Mouse (Mus musculus) ES-E14 (cell line): ENCODE data around the gene Cpne4. TPM values are rescaled to one million over a fixed set of nuclear protein-coding genes. Genes with fewer than 3 reads are reported as not detected.

Source experiments
- DNase-seq: peaks from one replicate; pipeline ENCODE4 v3.0.0-alpha.2; 2013; ENCODE audit warnings: low read depth, low spot score
- H3K27ac ChIP-seq: 2 replicates; pipeline ENCODE4 v1.5.1; 2012; ENCODE audit warnings: low read depth, mild to moderate bottlenecking, low read length, moderate library complexity, mixed read lengths; ENCODE audit not compliant: poor library complexity, insufficient read depth, severe bottlenecking
- H3K36me3 ChIP-seq: 2 replicates; pipeline ENCODE4 v1.6.1; 2012; ENCODE audit warnings: mild to moderate bottlenecking, low read length, moderate library complexity, mixed read lengths; ENCODE audit not compliant: control insufficient read depth, poor library complexity, insufficient read depth, severe bottlenecking
- H3K4me1 ChIP-seq, 2 experiments: fragments of 150-350 bp in 1 of 2; sonication (generic) in 1 of 2; 2 replicates each; pipeline ENCODE4 v1.6.1; 2012; ENCODE audit warnings: low read length in 2 of 2, mild to moderate bottlenecking in 1 of 2, mixed read lengths in 1 of 2; ENCODE audit not compliant: control insufficient read depth in 2 of 2, insufficient read depth in 2 of 2, poor library complexity in 1 of 2
- H3K4me3 ChIP-seq, 2 experiments: fragments of 150-350 bp in 1 of 2; sonication (generic) in 1 of 2; 2 replicates each; pipeline ENCODE4 v1.5.1; 2012; ENCODE audit warnings: low read length in 2 of 2, low read depth in 1 of 2, mild to moderate bottlenecking in 1 of 2, mixed read lengths in 1 of 2; ENCODE audit not compliant: insufficient read depth in 1 of 2, poor library complexity in 1 of 2, severe bottlenecking in 1 of 2
- H3K9ac ChIP-seq: 2 replicates; pipeline ENCODE4 v1.6.1; 2012; ENCODE audit warnings: low read depth, mild to moderate bottlenecking, low read length, mixed read lengths; ENCODE audit not compliant: poor library complexity, insufficient read depth, severe bottlenecking
- H3K9me3 ChIP-seq: fragments of 150-350 bp; sonication (generic); 2 replicates; pipeline ENCODE4 v1.6.1; 2012; ENCODE audit warnings: low read depth, mild to moderate bottlenecking, low read length; ENCODE audit not compliant: control insufficient read depth, insufficient read depth
- CHD2 ChIP-seq: IDR thresholded peaks from 2 replicates; pipeline ENCODE4 v1.6.1; 2014; ENCODE audit warnings: mild to moderate bottlenecking, low read depth, low read length, inconsistent platforms
- HCFC1 ChIP-seq: IDR thresholded peaks from 2 replicates; pipeline ENCODE4 v1.6.1; 2012; ENCODE audit warnings: low read length, inconsistent platforms, borderline replicate concordance; ENCODE audit not compliant: insufficient read depth
- MAFK ChIP-seq: IDR thresholded peaks from 2 replicates; pipeline ENCODE4 v1.6.1; 2014; ENCODE audit warnings: mild to moderate bottlenecking, low read depth, low read length, inconsistent platforms; ENCODE audit not compliant: insufficient read depth
- ZC3H11A ChIP-seq: IDR thresholded peaks from 2 replicates; pipeline ENCODE4 v1.6.1; 2012; ENCODE audit warnings: low read depth, mild to moderate bottlenecking, inconsistent platforms, low read length, borderline replicate concordance
- ZNF384 ChIP-seq: IDR thresholded peaks from 2 replicates; pipeline ENCODE4 v1.6.1; 2012; ENCODE audit warnings: low read depth, low read length, inconsistent platforms
- in situ Hi-C, 2 experiments: fragments of 600-800 bp; cut with MboI; formaldehyde crosslinking; loops; one replicate each; pipeline ENCODE4 v1.15.1; 2025; ENCODE audit warnings: low sequenced_read_pairs in 2 of 2, inconsistent platforms in 1 of 2; ENCODE audit not compliant: unreplicated experiment in 2 of 2
- total RNA-seq: library from RNA; depleted of rRNA; stranded (reverse); fragments of 300-350 nt; gene quantifications from 2 replicates; pipeline ENCODE4 v1.2.3, GENCODE M21; 2012

Gene Cpne4
- total RNA-seq, 1 experiment = 0.13 TPM

- no peak overlapping the region for H3K9ac ChIP-seq
- H3K9me3 ChIP-seq = no peaks in the 10 kb centered on the region
- TF ChIP-seq CHD2 (no peak), MAFK (no peak), ZNF384 (no peak), ZC3H11A (no peak), HCFC1 (no peak)
- in situ Hi-C loops = no loop called here
- DNase-seq = peak; percentile 24
- H3K4me1 ChIP-seq = no peaks in the 10 kb centered on the region
- no peak overlapping the region for H3K27ac ChIP-seq
- no peak overlapping the region for H3K4me3 ChIP-seq
- H3K36me3 ChIP-seq = no peaks in the 10 kb centered on the region
Measured at GRCm38 (mm10) chr9:104922051-104922450, 375.0 kb downstream of the Cpne4 start.

GRCm38 (mm10) chr9:104928806-104929205 lies 381.7 kb downstream of the Cpne4 start:
- in situ Hi-C loops = no loop called here
- Histone ChIP-seq H3K4me3 (no peak overlapping the region), H3K9ac (no peak overlapping the region), H3K9me3 (no peaks in the 10 kb centered on the region), H3K36me3 (no peaks in the 10 kb centered on the region), H3K4me1 (no peaks in the 10 kb centered on the region), H3K27ac (no peak overlapping the region)
- TF ChIP-seq ZC3H11A = no peak
- TF ChIP-seq MAFK = no peak
- TF ChIP-seq CHD2 = no peak
- DNase-seq = no peak

- no peak for TF ChIP-seq ZNF384
- no peak for TF ChIP-seq ZC3H11A
- TF ChIP-seq MAFK = no peak
- TF ChIP-seq CHD2 = no peak
- no peak for TF ChIP-seq HCFC1
- no peak overlapping the region for H3K27ac ChIP-seq
- no peaks in the 10 kb centered on the region for H3K9me3 ChIP-seq
- H3K36me3 ChIP-seq = no peaks in the 10 kb centered on the region
- no peak overlapping the region for H3K4me3 ChIP-seq
- no peaks in the 10 kb centered on the region for H3K4me1 ChIP-seq
- no peak for DNase-seq
- in situ Hi-C loops = no loop called here
- H3K9ac ChIP-seq = no peak overlapping the region
Measured at GRCm38 (mm10) chr9:104940389-104940788, 393.3 kb downstream of the Cpne4 start.

GRCm38 (mm10) chr9:104950551-104950950 lies 403.5 kb downstream of the Cpne4 start:
- no peak for TF ChIP-seq HCFC1
- no peak for TF ChIP-seq MAFK
- TF ChIP-seq ZNF384 = no peak
- no peak for TF ChIP-seq CHD2
- no peak for TF ChIP-seq ZC3H11A

GRCm38 (mm10) chr9:104952176-104952575 lies 405.1 kb downstream of the Cpne4 start:
- Histone ChIP-seq H3K27ac (no peak overlapping the region), H3K9me3 (no peaks in the 10 kb centered on the region), H3K36me3 (no peaks in the 10 kb centered on the region), H3K4me3 (no peak overlapping the region), H3K9ac (no peak overlapping the region), H3K4me1 (no peaks in the 10 kb centered on the region)
- in situ Hi-C loops = no loop called here
- DNase-seq = no peak
- TF ChIP-seq MAFK (no peak), ZNF384 (no peak), CHD2 (no peak), HCFC1 (no peak), ZC3H11A (no peak)

More at GRCm38 (mm10) chr9:104950551-104950950, 403.5 kb downstream of the Cpne4 start:
- H3K36me3 ChIP-seq = no peaks in the 10 kb centered on the region
- H3K9me3 ChIP-seq = no peaks in the 10 kb centered on the region
- H3K4me3 ChIP-seq = no peak overlapping the region
- no peak overlapping the region for H3K27ac ChIP-seq
- H3K4me1 ChIP-seq = no peaks in the 10 kb centered on the region
- peak; percentile 4 for DNase-seq
- no peak overlapping the region for H3K9ac ChIP-seq
- in situ Hi-C loops = no loop called here
